In genomic region chr9:47609443-47609842, GRCm38 (mm10) we compare ENCODE assay signal across 18 mouse cellular contexts.
"Had no signal": no experiment of that assay in that cellular context is flagged by ENCODE, and none has a peak within 500 bp of the region (broad histone marks: within the 10 kb centered on the region; RNA-seq: fewer than 3 reads in every experiment).

No protein-coding gene starts in this region.

- H3K4me1 ChIP-seq: liver, embryonic 13.5 days had no signal

- H3K9ac ChIP-seq: liver, embryonic 13.5 days; neural tube, embryonic 12.5 days; neural tube, embryonic 15.5 days had no signal

- H3K4me2 ChIP-seq: liver, embryonic 13.5 days; neural tube, embryonic 12.5 days; neural tube, embryonic 15.5 days had no signal

- H3K36me3 ChIP-seq: liver, embryonic 13.5 days; neural tube, embryonic 12.5 days; neural tube, embryonic 15.5 days had no signal

- H3K9me3 ChIP-seq: liver, embryonic 13.5 days; neural tube, embryonic 12.5 days; neural tube, embryonic 15.5 days had no signal

- ATAC-seq: intestine, postnatal 0 days had no signal

- H3K4me3 ChIP-seq: left cerebral cortex, adult 2 months; liver, embryonic 13.5 days; neural tube, embryonic 12.5 days; neural tube, embryonic 15.5 days had no signal

- DNase-seq: kidney, adult 2 months; kidney, postnatal 25 days; liver, embryonic 13.5 days; lung, adult 2 months; lung, postnatal 14 days; right cerebral cortex, adult 18-20 months; right cerebral cortex, postnatal 14 days; right cerebral cortex, postnatal 4 days; thymus, adult 2 months; thymus, postnatal 14 days; thymus, postnatal 4 days had no signal

- H3K27ac ChIP-seq: kidney, postnatal 0 days; left cerebral cortex, adult 2 months; liver, embryonic 13.5 days; macrophage; neural tube, embryonic 12.5 days; neural tube, embryonic 15.5 days; stomach, postnatal 0 days had no signal

- H3K27me3 ChIP-seq: liver, embryonic 13.5 days; neural tube, embryonic 15.5 days had no signal
